Mouse (Mus musculus): Measurements from ENCODE around the gene Nsmce4a. TPM values are rescaled to one million over a fixed set of nuclear protein-coding genes. Genes with fewer than 3 reads are reported as not detected.

Nsmce4a gene
- total and polyA plus RNA-seq, 3 experiments: 67.6 to 208 (median 97.9) TPM

GRCm38 (mm10) chr7:130519096-130520048, 53.5 kb downstream of the Nsmce4a start (continued):
- TF ChIP-seq MAZ (IDR thresholded peaks at IDR 0.05; ENCODE audit: low read depth, low read length): no peak
- TF ChIP-seq JUND (conservative IDR thresholded peaks at IDR 0.05; ENCODE audit: low read depth, low read length): no peak
- no peak for TF ChIP-seq BHLHE40 (IDR thresholded peaks at IDR 0.05; ENCODE audit: low read depth, low read length)
- no peak for TF ChIP-seq PAX5 (IDR thresholded peaks at IDR 0.05; ENCODE audit: low read length)
- 0 out of 2 replicates have a peak, but pooled peaks have one; percentile 69 for TF ChIP-seq UBTF (IDR thresholded peaks at IDR 0.05; ENCODE audit: low read depth, low read length)
- TF ChIP-seq POLR2AphosphoS2 (IDR thresholded peaks at IDR 0.05; ENCODE audit: low read depth, low read length): peak; percentile 35; the same call in 1 of the 2 replicates
- TF ChIP-seq ETS1 (conservative IDR thresholded peaks at IDR 0.05; ENCODE audit: low read depth, low read length): no peak
- no peak for TF ChIP-seq MEF2A (IDR thresholded peaks at IDR 0.05; ENCODE audit: borderline replicate concordance, low read depth, low read length)
- peak; percentile 70 for TF ChIP-seq POLR2A (IDR thresholded peaks at IDR 0.05; ENCODE audit: low read depth, low read length)
- no peak for TF ChIP-seq RCOR1 (conservative IDR thresholded peaks at IDR 0.05; ENCODE audit: low read depth, low read length)
- TF ChIP-seq CTCF (conservative IDR thresholded peaks at IDR 0.05 in 1 of 2, IDR thresholded peaks at IDR 0.05 in 1 of 2; ENCODE audit: low read depth in 2 of 2, low read length in 2 of 2): no peak

- peaks cover 0 to 10% of the 10 kb centered on the region in 2 experiments for H3K36me3 ChIP-seq (replicated peaks in 1 of 2; ENCODE audit: control insufficient read depth in 1 of 2, insufficient read depth in 1 of 2, low read length in 1 of 2)
- peaks cover 0 to 23% of the 10 kb centered on the region in 2 experiments; a peak in 2 of 4 replicates for H3K4me1 ChIP-seq (ENCODE audit: control insufficient read depth in 1 of 2, insufficient read depth in 2 of 2)
- H3K79me2 ChIP-seq (replicated peaks; ENCODE audit: control insufficient read depth, extremely low read depth, insufficient read depth, poor library complexity, severe bottlenecking): peaks cover 8% of the 10 kb centered on the region
- peak overlapping the region; percentile 76 to 96 (median 85) for H3K4me3 ChIP-seq (replicated peaks in 1 of 3; ENCODE audit: low read depth in 2 of 3, low read length in 2 of 3, poor library complexity in 1 of 3)
- in situ Hi-C loops (cut with MboI; ENCODE audit: low pct_ligation_motif_present, low pct_unique_long_range_greater_than_20kb, low sequenced_read_pairs): loop anchor here (25.0 kb wide), 1 partner anchor 1756 kb away; no protein-coding TSS in a partner anchor
- peak overlapping the region; percentile 98 for H3K4me2 ChIP-seq (ENCODE audit: insufficient read depth, low read depth, poor library complexity, severe bottlenecking)
- peaks cover 4% of the 10 kb centered on the region for H3K9me3 ChIP-seq (replicated peaks; ENCODE audit: low read length)
- H3K9ac ChIP-seq (ENCODE audit: insufficient read depth, low read depth): peak overlapping the region; percentile 55
- TF ChIP-seq TBP (conservative IDR thresholded peaks at IDR 0.05; ENCODE audit: low read depth, low read length) (no peak), KAT2A (IDR thresholded peaks at IDR 0.05; ENCODE audit: insufficient replicate concordance, low read length) (no peak), RCOR1 (conservative IDR thresholded peaks at IDR 0.05; ENCODE audit: low read depth, low read length) (no peak), E2F4 (IDR thresholded peaks at IDR 0.05; ENCODE audit: insufficient replicate concordance, low read depth, low read length) (no peak), MEF2A (IDR thresholded peaks at IDR 0.05; ENCODE audit: borderline replicate concordance, low read depth, low read length) (no peak), IRF4 (IDR thresholded peaks at IDR 0.05; ENCODE audit: low read depth, low read length) (no peak), ZKSCAN1 (IDR thresholded peaks at IDR 0.05; ENCODE audit: borderline replicate concordance, low read depth, low read length) (no peak), EP300 (IDR thresholded peaks at IDR 0.05; ENCODE audit: low read length) (no peak), USF1 (IDR thresholded peaks at IDR 0.05; ENCODE audit: low read depth, low read length) (no peak), USF2 (conservative IDR thresholded peaks at IDR 0.05; ENCODE audit: low read depth, low read length) (no peak), BHLHE40 (IDR thresholded peaks at IDR 0.05; ENCODE audit: low read depth, low read length) (no peak), TCF12 (IDR thresholded peaks at IDR 0.05; ENCODE audit: low read depth, low read length) (no peak), POLR2AphosphoS2 (IDR thresholded peaks at IDR 0.05; ENCODE audit: low read depth, low read length) (no peak), CTCF (conservative IDR thresholded peaks at IDR 0.05 in 1 of 2, IDR thresholded peaks at IDR 0.05 in 1 of 2; ENCODE audit: low read depth in 2 of 2, low read length in 2 of 2) (no peak), PAX5 (IDR thresholded peaks at IDR 0.05; ENCODE audit: low read length) (no peak), CHD1 (IDR thresholded peaks at IDR 0.05; ENCODE audit: low read depth, low read length) (no peak)
- H3K27ac ChIP-seq (ENCODE audit: insufficient read depth, low read depth): no peak overlapping the region
- dilution Hi-C loops (cut with MboI; ENCODE audit: extremely low pct_ligation_motif_present, extremely low pct_unique_long_range_greater_than_20kb, low sequenced_read_pairs): no loop called here
- no peaks in the 10 kb centered on the region for H3K27me3 ChIP-seq (replicated peaks)
- no peak for DNase-seq (ENCODE audit: extremely low read depth)
These were observed 54.5 kb downstream of the Nsmce4a start for GRCm38 (mm10) chr7:130518213-130519095.
